Mouse (Mus musculus) B cell, adult 67 days (primary cell): ENCODE data around the gene Dagla. TPM values are rescaled to one million over a fixed set of nuclear protein-coding genes. Genes with fewer than 3 reads are reported as not detected.

ENCODE experiments used
- total RNA-seq, 2 experiments: library from RNA; stranded (reverse); gene quantifications; 4 replicates each; pipeline ENCODE4 v1.2.4; 2023

The Dagla gene
- total RNA-seq = not detected

GRCm38 (mm10) chr19:10304810-10305544 lies at the start of gene Dagla:
Gene Dagla, minus strand, starts transcription at chr19:10304877.

GRCm38 (mm10) chr19:10240654-10241305 lies 63.9 kb downstream of the Dagla start, which contains the start of gene Myrf:
Gene Myrf, minus strand, starts transcription at chr19:10240748.

DNA sequence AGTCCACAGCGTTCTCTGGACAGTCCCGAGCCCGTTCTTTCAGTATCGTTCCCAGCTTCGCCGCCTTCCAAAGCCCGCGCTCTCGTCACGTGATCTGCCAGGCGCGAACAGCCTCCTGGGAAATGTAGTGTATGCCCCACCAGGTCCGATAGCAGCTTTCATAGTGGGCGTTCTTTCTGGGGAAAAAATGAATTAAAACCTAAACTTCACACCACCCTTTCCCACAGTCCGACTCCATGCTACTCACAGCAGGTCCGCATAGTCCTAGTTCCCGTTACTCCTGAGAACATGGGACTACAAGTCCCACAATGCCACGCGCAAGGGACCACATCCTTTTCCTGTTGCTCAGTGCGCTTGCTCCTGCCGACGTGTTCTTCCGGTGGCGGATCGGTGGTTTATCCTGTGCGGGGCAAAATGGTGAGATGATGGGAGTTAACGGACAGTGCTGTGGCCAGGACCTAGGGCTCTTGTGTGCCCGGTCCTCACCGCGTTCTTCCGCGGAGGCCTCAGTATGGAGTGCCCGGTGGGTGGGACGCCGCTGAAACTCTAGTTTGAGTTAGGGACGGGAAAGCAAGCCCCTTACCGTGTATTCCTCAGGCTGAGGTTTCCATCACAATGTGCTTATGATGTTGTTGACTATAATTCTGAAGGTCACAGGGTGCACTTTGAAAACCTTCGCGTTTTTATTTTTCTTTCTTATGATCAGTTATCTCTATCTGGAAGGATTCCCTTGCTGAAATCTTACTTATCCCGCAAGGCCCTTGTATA lies 100.6 kb downstream of the Dagla start, which contains the start of the genes Tmem258 and Fen1:
Tmem258 (plus strand) TSS at position 167 of the 768 bp plus-strand sequence.
Fen1 (minus strand) TSS at position 322 of the 768 bp plus-strand sequence.

Other genes with a start within 250 kb of the Dagla start
- gene Fads2, start 203.1 kb downstream of the Dagla start, total RNA-seq = under 1 TPM; 0.24 to 0.44 TPM
- 1 to 10 TPM; 3.8 to 5.5 TPM for gene Fads1, start 122.0 kb downstream of the Dagla start, total RNA-seq
- gene Tmem258, start 100.9 kb downstream of the Dagla start, total RNA-seq = 100 to 1,000 TPM; 106 TPM
- 10 to 100 TPM; 23.9 to 27.2 TPM for gene Fen1, start 100.7 kb downstream of the Dagla start, total RNA-seq
- not detected for gene Myrf, start 64.1 kb downstream of the Dagla start, total RNA-seq
- gene Syt7, start 84.2 kb upstream of the Dagla start, total RNA-seq = not detected
- under 1 TPM; 0.41 to 0.77 TPM for gene Lrrc10b, start 152.6 kb upstream of the Dagla start, total RNA-seq
- 1 to 10 TPM; 2.7 to 4.8 TPM for gene Ppp1r32, start 178.1 kb upstream of the Dagla start, total RNA-seq
- 100 to 1,000 TPM; 170 to 172 TPM for gene Cpsf7, start 220.4 kb upstream of the Dagla start, total RNA-seq
- 10 to 100 TPM; 72.5 to 75.8 TPM for gene Sdhaf2, start 221.3 kb upstream of the Dagla start, total RNA-seq